Mouse (Mus musculus): ENCODE measurements around the gene Ephb3.
"Not testable (repeated sequence)": the region's sequence is repeated elsewhere in the genome, so short reads cannot be mapped to it uniquely, and the experiment has no call there.

The Ephb3 gene

GRCm38 (mm10) chr16:21204367-21205092 is at the start of gene Ephb3:
Ephb3 (plus strand) TSS chr16:21204755.
- peak; percentile 90 for DNase-seq

- not testable (repeated sequence) for DNase-seq
Measured at GRCm38 (mm10) chr16:21156261-21156660, 48.3 kb upstream of the Ephb3 start.

- not testable (repeated sequence) for DNase-seq
Measured at GRCm38 (mm10) chr16:21159226-21159625, 45.3 kb upstream of the Ephb3 start.

- DNase-seq, result not testable (repeated sequence)
Measured at GRCm38 (mm10) chr16:21163423-21163822, 41.1 kb upstream of the Ephb3 start.

- DNase-seq, result peak; percentile 20
Measured at GRCm38 (mm10) chr16:21165343-21166220, 39.0 kb upstream of the Ephb3 start.

GRCm38 (mm10) chr16:21168730-21169129 is 35.8 kb upstream of the Ephb3 start:
- no peak for DNase-seq

- DNase-seq, result no peak
Measured at GRCm38 (mm10) chr16:21175236-21175635, 29.3 kb upstream of the Ephb3 start.

GRCm38 (mm10) chr16:21182108-21182507 is 22.4 kb upstream of the Ephb3 start:
- DNase-seq, result no peak

GRCm38 (mm10) chr16:21184697-21185096 is 19.9 kb upstream of the Ephb3 start:
- DNase-seq, result no peak

- DNase-seq, result no peak
Measured at GRCm38 (mm10) chr16:21187568-21187967, 17.0 kb upstream of the Ephb3 start.

GRCm38 (mm10) chr16:21188345-21188744 is 16.2 kb upstream of the Ephb3 start:
- peak; percentile 22 for DNase-seq

GRCm38 (mm10) chr16:21191569-21191968 is 13.0 kb upstream of the Ephb3 start:
- DNase-seq, result no peak

GRCm38 (mm10) chr16:21192509-21193354 is 11.8 kb upstream of the Ephb3 start:
- peak; percentile 10 for DNase-seq

- DNase-seq, result no peak
Measured at GRCm38 (mm10) chr16:21194182-21194581, 10.4 kb upstream of the Ephb3 start.

GRCm38 (mm10) chr16:21195260-21195866 is 9.2 kb upstream of the Ephb3 start:
- DNase-seq, result no peak

GRCm38 (mm10) chr16:21196576-21196975 is 8.0 kb upstream of the Ephb3 start:
- no peak for DNase-seq

GRCm38 (mm10) chr16:21197542-21197941 is 7.0 kb upstream of the Ephb3 start:
- DNase-seq, result no peak

- no peak for DNase-seq
Measured at GRCm38 (mm10) chr16:21198006-21198405, 6.5 kb upstream of the Ephb3 start.

- DNase-seq, result peak; percentile 61
Measured at GRCm38 (mm10) chr16:21198529-21198928, 6.0 kb upstream of the Ephb3 start.

GRCm38 (mm10) chr16:21199426-21199825 is 5.1 kb upstream of the Ephb3 start:
- no peak for DNase-seq

GRCm38 (mm10) chr16:21202731-21203130 is 1.8 kb upstream of the Ephb3 start:
- no peak for DNase-seq

- DNase-seq, result peak; percentile 38
Measured at GRCm38 (mm10) chr16:21205093-21205886, 735 bp downstream of the Ephb3 start.
